Mouse (Mus musculus): ENCODE results near the gene Tcf3.

DNA sequence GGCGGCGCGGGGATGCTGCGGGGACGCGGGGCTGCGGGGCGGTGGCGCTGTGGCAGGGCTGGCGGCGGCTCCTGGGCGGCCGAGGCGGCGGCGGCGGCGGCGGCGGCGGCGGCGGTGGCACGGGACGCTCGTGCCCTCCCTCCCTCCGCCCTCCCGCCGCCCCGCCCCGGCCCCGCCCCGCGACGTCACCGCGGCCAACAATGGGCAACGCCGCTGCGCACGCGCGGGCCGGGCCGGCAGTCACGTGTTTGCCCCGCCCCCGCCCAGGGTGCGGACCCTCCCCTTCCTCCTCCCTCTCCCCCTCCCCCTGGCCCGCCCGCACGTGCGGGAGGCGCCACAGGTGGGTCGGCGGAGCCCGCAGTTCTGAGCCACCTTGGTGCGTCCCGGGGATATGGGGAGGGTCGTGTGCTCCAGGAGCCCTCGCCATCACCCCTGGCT lies 45.9 kb downstream of the Tcf3 start, which contains the start of gene Mex3d:
- TF ChIP-seq GATA1 (IDR thresholded peaks at IDR 0.05; ENCODE audit: low read length) (no peak), TAL1 (IDR thresholded peaks at IDR 0.05; ENCODE audit: low read length) (no peak)

Measured in erythroblast, embryonic 14.5 days (primary cell).